Mouse (Mus musculus): ENCODE results near the gene Enc1. TPM values are rescaled to one million over a fixed set of nuclear protein-coding genes. Genes with fewer than 3 reads are reported as not detected.
A peak's percentile ranks its signal among the peaks of the same experiment; 100 is the strongest.

Gene Enc1
- polyA plus RNA-seq, 1 experiment from 2014 or later = 5.7 TPM

DNA sequence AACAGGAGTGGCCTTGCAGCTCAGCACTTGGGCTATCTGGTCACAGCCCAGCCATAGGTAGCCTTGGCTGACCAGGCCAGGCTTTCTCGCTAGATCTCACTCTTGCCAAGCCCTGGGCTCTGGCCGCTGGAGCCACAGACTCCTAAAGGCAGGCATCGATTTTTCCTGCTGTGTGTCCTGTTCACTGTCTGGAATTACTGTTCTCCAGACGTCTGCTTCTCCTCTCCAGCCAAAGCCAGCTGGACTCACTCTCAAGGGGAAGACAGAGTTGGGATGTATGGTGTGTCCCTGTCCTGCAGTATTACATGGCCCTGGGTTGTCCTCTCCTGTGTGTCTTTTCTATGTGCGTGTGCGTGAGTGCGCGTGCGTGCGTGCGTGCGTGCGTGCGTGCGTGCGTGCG lies 50.4 kb downstream of the Enc1 start:
- Histone ChIP-seq H3K9me3 (replicated peaks) (no peaks in the 10 kb centered on the region), H3K27ac (ENCODE audit: poor library complexity, severe bottlenecking) (no peak overlapping the region), H3K4me1 (replicated peaks) (peaks cover 21% of the 10 kb centered on the region), H3K27me3 (replicated peaks) (no peaks in the 10 kb centered on the region), H3K36me3 (no peaks in the 10 kb centered on the region), H3K9ac (no peak overlapping the region), H3K4me2 (peak overlapping the region; percentile 18; the same call in 1 of the 2 replicates), H3K4me3 (no peak overlapping the region)
- ATAC-seq (ENCODE audit: insufficient number of reproducible peaks, low FRiP score) = no peak
- 80% methylated on average over 17 of the region's 17 CpGs for WGBS

DNA sequence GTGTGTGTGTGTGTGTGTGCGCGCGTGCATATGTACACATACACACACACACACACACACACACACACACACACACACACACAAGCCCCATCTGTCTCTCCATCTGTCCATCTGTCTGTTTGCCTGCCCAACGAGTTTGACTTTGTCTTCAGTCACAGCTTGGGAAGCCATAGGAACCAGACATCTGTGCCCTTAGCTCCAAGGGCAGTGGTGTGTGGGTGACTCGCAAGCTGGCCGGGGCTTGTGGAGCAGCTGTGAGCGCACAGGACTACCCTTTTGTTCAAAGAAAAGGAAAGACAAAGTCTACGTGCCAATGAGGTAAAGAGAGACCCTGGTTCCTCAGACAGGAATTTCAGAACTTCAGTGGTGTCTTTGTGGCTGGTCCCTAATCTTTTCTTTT lies 51.1 kb downstream of the Enc1 start:
- H3K27ac ChIP-seq (ENCODE audit: poor library complexity, severe bottlenecking) = no peak overlapping the region
- H3K9ac ChIP-seq = no peak overlapping the region
- H3K36me3 ChIP-seq = no peaks in the 10 kb centered on the region
- no peak overlapping the region for H3K4me3 ChIP-seq
- H3K27me3 ChIP-seq (replicated peaks) = no peaks in the 10 kb centered on the region
- no peak overlapping the region for H3K4me2 ChIP-seq
- 55% methylated on average over 8 of the region's 8 CpGs for WGBS
- peaks cover 21% of the 10 kb centered on the region for H3K4me1 ChIP-seq (replicated peaks)
- no peak for ATAC-seq (ENCODE audit: insufficient number of reproducible peaks, low FRiP score)
- no peaks in the 10 kb centered on the region for H3K9me3 ChIP-seq (replicated peaks)

DNA sequence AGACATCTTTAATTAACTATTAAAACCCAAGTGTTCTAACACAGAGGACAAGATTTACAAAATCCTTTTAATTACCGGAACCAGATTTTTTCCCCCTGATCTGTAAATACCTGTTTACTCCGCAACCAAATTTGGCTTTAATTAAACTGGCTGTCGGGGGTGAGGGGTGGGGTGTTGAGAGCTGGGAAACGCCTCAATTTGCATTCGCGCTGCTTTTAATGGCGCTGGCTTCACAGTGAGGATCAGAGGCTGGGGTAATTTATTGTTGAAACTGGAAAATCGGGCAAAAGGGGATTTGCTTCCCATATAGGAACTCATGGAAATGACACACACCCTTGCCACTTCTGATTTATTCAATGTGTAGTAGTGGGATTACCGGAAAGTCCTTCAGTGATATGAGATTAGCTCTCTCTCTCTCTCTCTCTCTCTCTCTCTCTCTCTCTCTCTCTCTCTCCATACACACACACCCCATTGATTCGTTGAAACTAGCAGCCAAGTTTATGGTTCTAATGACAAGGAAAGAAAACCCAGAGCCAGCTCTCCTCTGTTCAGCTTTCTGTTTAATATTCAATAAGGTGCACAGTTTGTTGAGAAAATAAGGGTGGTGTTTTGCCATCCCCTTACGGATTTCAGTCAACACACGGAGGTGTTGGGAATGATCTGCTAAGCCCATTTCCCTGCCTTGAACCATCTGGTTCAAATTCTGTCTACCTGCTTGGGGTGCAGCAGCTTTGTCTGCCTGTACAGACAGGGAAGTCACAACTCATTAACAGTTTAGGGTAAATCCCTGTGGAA lies 51.7 kb downstream of the Enc1 start:
- Histone ChIP-seq H3K4me3 (no peak overlapping the region), H3K27me3 (replicated peaks) (no peaks in the 10 kb centered on the region), H3K4me1 (replicated peaks) (peaks cover 21% of the 10 kb centered on the region), H3K27ac (ENCODE audit: poor library complexity, severe bottlenecking) (no peak overlapping the region), H3K9me3 (replicated peaks) (no peaks in the 10 kb centered on the region), H3K36me3 (no peaks in the 10 kb centered on the region), H3K4me2 (peak overlapping the region; percentile 20; the same call in 1 of the 2 replicates), H3K9ac (no peak overlapping the region)
- WGBS = 35% methylated on average over 12 of the region's 12 CpGs
- ATAC-seq (ENCODE audit: insufficient number of reproducible peaks, low FRiP score) = no peak

DNA sequence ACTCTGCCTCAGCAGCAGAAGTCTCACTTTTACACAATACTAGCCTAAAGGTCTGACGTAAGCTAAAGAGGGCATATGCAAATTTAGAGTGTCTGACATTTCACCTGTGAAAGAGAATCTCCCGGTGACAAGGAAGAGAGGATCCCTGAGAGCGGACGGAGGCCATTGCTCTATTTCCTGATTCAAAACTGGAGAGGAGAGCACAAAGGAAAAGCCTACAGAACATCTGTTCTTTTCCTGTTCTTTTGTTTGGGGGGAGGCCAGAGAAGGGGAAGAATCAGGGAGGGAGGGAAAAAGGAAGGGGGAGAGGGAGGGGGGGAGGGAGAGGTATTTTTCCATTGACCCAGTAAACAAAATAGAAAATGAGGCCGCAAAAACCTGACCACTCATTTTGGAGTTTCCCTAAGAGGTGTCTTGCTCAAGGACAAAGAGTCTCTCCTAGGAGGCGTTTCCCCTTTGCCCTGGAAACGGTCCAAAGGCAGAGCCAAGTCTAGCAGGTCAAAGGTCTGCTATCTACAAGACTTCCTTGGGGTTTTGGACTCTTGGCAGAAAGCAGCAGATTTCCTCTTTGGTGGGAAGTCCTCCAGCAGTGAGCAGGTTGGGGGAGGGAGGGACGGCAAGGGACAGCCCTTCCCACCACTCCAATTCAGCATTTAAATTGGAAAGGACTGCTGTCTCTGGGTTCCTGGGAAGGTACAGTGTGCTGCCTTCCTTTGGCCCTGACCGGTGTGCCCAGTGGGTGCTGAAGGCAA lies 54.4 kb downstream of the Enc1 start:
- Histone ChIP-seq H3K36me3 (no peaks in the 10 kb centered on the region), H3K27me3 (replicated peaks) (no peaks in the 10 kb centered on the region), H3K4me1 (replicated peaks) (peaks cover 21% of the 10 kb centered on the region), H3K9ac (no peak overlapping the region), H3K4me2 (no peak overlapping the region), H3K9me3 (replicated peaks) (no peaks in the 10 kb centered on the region), H3K27ac (ENCODE audit: poor library complexity, severe bottlenecking) (peak overlapping the region; percentile 48), H3K4me3 (no peak overlapping the region)
- ATAC-seq (ENCODE audit: insufficient number of reproducible peaks, low FRiP score) = peak; percentile 69
- 55% methylated on average over 9 of the region's 9 CpGs for WGBS

DNA sequence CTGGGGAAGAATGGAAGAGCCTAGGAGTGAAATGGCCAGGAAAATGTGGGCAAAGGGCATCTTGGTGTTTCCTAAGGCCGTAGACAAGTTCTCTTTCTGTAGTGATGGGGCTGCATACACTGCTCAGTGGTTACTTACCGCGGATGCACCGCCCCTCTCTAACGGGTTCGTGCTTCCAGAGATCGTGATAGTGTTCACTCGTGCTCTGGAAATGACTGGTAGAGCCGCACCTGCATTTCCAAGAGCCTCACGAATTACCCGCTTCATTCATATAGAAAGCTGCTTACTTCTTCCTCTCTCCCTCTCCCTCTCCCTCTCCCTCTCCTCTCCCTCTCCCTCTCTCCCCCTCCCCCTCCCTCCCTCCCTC lies 54.9 kb downstream of the Enc1 start:
- Histone ChIP-seq H3K4me3 (no peak overlapping the region), H3K9me3 (replicated peaks) (no peaks in the 10 kb centered on the region), H3K9ac (no peak overlapping the region), H3K4me2 (no peak overlapping the region), H3K27me3 (replicated peaks) (0 out of 2 replicates have a peak, but pooled peaks cover 3% of the 10 kb centered on the region), H3K27ac (ENCODE audit: poor library complexity, severe bottlenecking) (peak overlapping the region; percentile 48), H3K36me3 (no peaks in the 10 kb centered on the region), H3K4me1 (replicated peaks) (peaks cover 21% of the 10 kb centered on the region)
- 50% methylated on average over 11 of the region's 11 CpGs for WGBS
- ATAC-seq (ENCODE audit: insufficient number of reproducible peaks, low FRiP score) = no peak

DNA sequence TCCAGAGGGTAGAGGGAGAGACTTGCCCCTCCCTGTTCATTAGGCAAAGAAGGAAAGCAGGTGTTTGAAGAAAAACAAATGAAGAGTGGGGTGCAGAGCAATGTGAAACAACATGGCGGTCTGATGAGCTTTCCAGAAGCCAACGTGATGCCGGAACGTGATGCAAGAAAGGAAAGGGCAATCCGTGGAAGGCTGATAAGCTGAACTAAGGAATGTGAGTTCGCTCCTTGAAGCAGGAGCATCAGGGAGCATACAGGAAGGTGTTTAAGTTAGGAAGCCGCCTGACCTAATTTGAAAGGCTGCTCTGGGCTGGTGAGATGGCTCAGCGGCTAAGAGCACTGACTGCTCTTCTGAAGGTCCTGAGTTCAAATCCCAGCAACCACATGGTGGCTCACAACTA lies 55.4 kb downstream of the Enc1 start:
- 52% methylated on average over 8 of the region's 8 CpGs for WGBS

DNA sequence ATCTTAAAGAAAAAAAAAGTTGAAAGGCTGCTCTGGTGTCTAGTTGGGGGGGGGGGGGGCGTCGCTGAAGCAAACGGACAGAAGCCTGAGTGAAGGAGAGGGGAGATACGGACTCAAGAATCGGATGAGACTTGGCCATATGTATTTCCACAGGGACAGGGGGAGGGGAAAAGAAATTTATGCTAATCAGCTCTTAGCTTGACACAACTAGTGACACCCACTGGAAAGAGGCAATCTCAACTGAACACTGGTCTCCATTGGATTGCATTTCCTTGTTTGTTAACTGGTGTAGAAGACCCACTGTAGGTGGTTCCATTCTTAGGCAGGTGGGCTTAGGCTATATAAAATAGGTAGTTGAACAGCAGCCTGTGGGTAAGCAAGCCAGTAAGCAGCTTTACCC lies 55.9 kb downstream of the Enc1 start:
- 92% methylated on average over 5 of the region's 5 CpGs for WGBS
- Histone ChIP-seq H3K9ac (no peak overlapping the region), H3K4me1 (replicated peaks) (peaks cover 13% of the 10 kb centered on the region; the same call in 1 of the 2 replicates), H3K4me2 (no peak overlapping the region), H3K27me3 (replicated peaks) (0 out of 2 replicates have a peak, but pooled peaks cover 3% of the 10 kb centered on the region), H3K27ac (ENCODE audit: poor library complexity, severe bottlenecking) (no peak overlapping the region), H3K4me3 (no peak overlapping the region), H3K9me3 (replicated peaks) (no peaks in the 10 kb centered on the region), H3K36me3 (no peaks in the 10 kb centered on the region)
- ATAC-seq (ENCODE audit: insufficient number of reproducible peaks, low FRiP score) = no peak

More for the DNA sequence above, 55.4 kb downstream of the Enc1 start:
- Histone ChIP-seq H3K9me3 (replicated peaks) (no peaks in the 10 kb centered on the region), H3K9ac (no peak overlapping the region), H3K27ac (ENCODE audit: poor library complexity, severe bottlenecking) (peak overlapping the region; percentile 48), H3K27me3 (replicated peaks) (0 out of 2 replicates have a peak, but pooled peaks cover 3% of the 10 kb centered on the region), H3K4me1 (replicated peaks) (peaks cover 17% of the 10 kb centered on the region), H3K36me3 (no peaks in the 10 kb centered on the region), H3K4me3 (no peak overlapping the region), H3K4me2 (no peak overlapping the region)
- no peak for ATAC-seq (ENCODE audit: insufficient number of reproducible peaks, low FRiP score)

DNA sequence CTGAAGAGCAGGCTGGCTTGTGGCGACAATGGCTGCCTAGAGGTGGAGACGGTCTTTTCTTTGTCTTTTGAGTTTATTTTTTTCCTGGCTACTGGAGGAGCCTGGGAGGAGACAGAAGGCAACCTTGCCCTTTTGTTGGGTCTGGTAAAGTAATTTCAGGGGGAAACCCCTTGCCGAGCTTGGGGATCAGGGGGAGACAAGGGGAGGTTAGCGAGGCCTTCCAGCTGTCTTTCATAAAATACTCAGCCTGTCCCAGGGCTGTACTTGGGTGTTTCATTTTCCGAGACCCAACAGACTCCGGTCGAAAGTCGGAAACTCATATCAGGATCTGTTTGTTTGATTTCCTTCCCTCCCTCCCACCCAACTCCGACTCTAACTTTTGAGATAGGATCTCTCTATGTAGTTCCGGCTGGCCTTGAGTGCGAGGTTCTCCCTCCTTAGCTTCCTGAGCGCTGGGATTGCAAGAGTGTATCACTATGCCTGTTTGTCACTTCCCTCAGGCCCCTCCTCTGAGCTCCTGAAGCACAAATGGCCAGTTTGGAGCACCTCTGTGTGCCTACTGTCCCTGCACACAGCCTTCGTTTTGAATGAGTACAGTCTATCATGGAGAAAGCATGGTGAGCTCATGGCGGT lies 56.6 kb downstream of the Enc1 start:
- no peak overlapping the region for H3K4me3 ChIP-seq
- H3K27me3 ChIP-seq (replicated peaks) = 0 out of 2 replicates have a peak, but pooled peaks cover 3% of the 10 kb centered on the region
- no peaks in the 10 kb centered on the region for H3K9me3 ChIP-seq (replicated peaks)
- 71% methylated on average over 14 of the region's 14 CpGs for WGBS
- no peak overlapping the region for H3K4me2 ChIP-seq
- peaks cover 9% of the 10 kb centered on the region; the same call in 1 of the 2 replicates for H3K4me1 ChIP-seq (replicated peaks)
- H3K9ac ChIP-seq = no peak overlapping the region
- H3K27ac ChIP-seq (ENCODE audit: poor library complexity, severe bottlenecking) = no peak overlapping the region
- H3K36me3 ChIP-seq = no peaks in the 10 kb centered on the region
- ATAC-seq (ENCODE audit: insufficient number of reproducible peaks, low FRiP score) = 0 out of 2 replicates have a peak, but pooled peaks have one; percentile 38

DNA sequence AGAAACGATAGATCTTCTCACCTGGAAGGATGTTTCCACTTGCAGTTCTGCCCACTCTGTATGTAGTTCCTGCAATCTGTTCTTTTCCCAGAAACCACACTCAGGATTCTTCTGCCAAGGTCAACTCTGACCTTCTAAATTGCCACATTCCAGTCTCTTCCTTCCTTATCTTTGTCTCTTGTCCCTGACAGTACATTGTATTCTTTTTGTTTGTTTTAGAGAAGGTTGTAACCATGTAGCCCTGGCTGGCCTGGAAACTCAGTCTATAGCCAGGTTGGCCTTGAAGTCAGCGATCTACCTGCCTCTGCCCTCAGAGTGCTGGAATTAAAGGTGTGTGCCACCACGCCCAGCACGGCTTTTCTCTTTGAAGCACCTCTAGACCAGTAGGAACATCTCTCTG lies 58.0 kb downstream of the Enc1 start:
- ATAC-seq (ENCODE audit: insufficient number of reproducible peaks, low FRiP score) = no peak
- H3K4me2 ChIP-seq = no peak overlapping the region
- WGBS = 83% methylated on average over 4 of the region's 4 CpGs
- H3K9me3 ChIP-seq (replicated peaks) = no peaks in the 10 kb centered on the region
- peaks cover 6% of the 10 kb centered on the region; the same call in 1 of the 2 replicates for H3K4me1 ChIP-seq (replicated peaks)
- H3K4me3 ChIP-seq = no peak overlapping the region
- no peak overlapping the region for H3K9ac ChIP-seq
- H3K27ac ChIP-seq (ENCODE audit: poor library complexity, severe bottlenecking) = no peak overlapping the region
- no peaks in the 10 kb centered on the region for H3K36me3 ChIP-seq
- H3K27me3 ChIP-seq (replicated peaks) = 0 out of 2 replicates have a peak, but pooled peaks cover 3% of the 10 kb centered on the region

DNA sequence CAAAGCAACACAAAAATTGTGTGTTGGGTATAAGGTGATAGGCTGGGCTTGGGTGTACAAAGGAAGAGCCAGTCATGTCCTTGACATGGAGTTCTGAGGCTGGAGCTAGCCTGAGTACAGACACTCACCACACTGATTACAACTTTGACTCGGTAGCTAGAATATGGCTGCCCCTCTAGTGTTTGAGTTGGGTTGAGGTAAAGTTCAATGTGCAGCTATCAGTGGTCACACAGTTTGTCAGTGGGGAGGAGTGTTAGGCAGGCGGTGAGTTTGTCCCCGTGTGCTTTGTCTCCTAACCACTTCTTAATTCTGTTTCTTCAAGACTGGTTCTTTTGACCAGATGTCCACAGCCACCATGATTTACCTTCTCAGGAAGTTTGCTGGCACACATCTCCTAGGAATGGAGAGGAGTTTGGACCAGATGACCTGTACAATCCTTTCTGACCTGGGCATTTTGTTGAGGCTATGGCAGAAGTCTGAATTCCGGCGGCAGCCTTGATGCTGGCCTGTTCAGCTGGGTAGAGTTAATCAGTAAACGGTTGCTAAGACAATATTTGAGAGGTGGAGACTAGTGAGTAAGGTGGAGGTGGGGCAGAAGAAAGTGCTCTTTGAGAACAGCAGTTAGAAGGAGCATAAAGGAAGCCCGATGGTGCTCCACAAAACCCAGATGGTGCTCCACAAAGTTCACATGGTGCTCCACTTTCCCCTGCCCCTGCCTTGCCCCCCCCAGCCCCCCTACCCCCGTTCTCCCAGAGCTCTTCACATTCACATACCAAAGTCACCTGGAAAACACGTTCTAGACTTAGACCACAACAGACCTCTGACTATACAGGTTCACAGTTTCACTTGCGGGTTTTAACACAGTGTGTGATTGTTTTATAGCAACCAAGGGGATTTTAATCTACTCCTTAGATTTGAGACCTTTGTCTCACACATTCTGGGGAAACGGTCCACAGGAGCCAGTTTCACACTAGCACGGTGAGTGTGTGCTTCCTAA lies 59.3 kb downstream of the Enc1 start:
- Histone ChIP-seq H3K9me3 (replicated peaks) (no peaks in the 10 kb centered on the region), H3K27me3 (replicated peaks) (0 out of 2 replicates have a peak, but pooled peaks cover 3% of the 10 kb centered on the region), H3K9ac (no peak overlapping the region), H3K27ac (ENCODE audit: poor library complexity, severe bottlenecking) (no peak overlapping the region), H3K4me2 (no peak overlapping the region), H3K4me1 (replicated peaks) (peaks cover 6% of the 10 kb centered on the region; the same call in 1 of the 2 replicates), H3K4me3 (no peak overlapping the region), H3K36me3 (no peaks in the 10 kb centered on the region)
- ATAC-seq (ENCODE audit: insufficient number of reproducible peaks, low FRiP score) = no peak
- 80% methylated on average over 12 of the region's 12 CpGs for WGBS

Data from heart, embryonic 12.5 days (tissue).